Mouse (Mus musculus): Measurements from ENCODE around the gene 1700037C18Rik. TPM values are rescaled to one million over a fixed set of nuclear protein-coding genes. Genes with fewer than 3 reads are reported as not detected.

1700037C18Rik gene
- polyA plus RNA-seq, 1 experiment from 2014 or later = 8.7 TPM

Small RNAs within 50 kb of the gene (microRNA-seq; reads per million reads assigned to microRNA genes)
- not detected for gene Gm23493

Other genes with a start within 250 kb of the 1700037C18Rik start
- gene Mefv, start 190.6 kb downstream of the 1700037C18Rik start, polyA plus RNA-seq (2015; fragmentation: Nextera tagmentation; extraction: Ambion mirVana) = 0.15 TPM in 1 of 2 replicates, not detected in the other
- gene Zfp263, start 164.6 kb downstream of the 1700037C18Rik start, polyA plus RNA-seq (2015; fragmentation: Nextera tagmentation; extraction: Ambion mirVana) = 41.6 and 48.8 TPM in 2 replicates
- not detected in 2 replicates for gene Olfr15, start 77.8 kb downstream of the 1700037C18Rik start, polyA plus RNA-seq (2015; fragmentation: Nextera tagmentation; extraction: Ambion mirVana)
- gene Zfp174, start 61.4 kb downstream of the 1700037C18Rik start, polyA plus RNA-seq (2015; fragmentation: Nextera tagmentation; extraction: Ambion mirVana) = 1.1 and 1.3 TPM in 2 replicates
- 46.6 and 49.7 TPM in 2 replicates for gene Naa60, start 36.3 kb downstream of the 1700037C18Rik start, polyA plus RNA-seq (2015; fragmentation: Nextera tagmentation; extraction: Ambion mirVana)
- gene Zfp597, start 24.1 kb downstream of the 1700037C18Rik start, polyA plus RNA-seq (2015; fragmentation: Nextera tagmentation; extraction: Ambion mirVana) = 6.4 and 6.8 TPM in 2 replicates
- 1.1 and 1.4 TPM in 2 replicates for gene Gm20695, start 24.0 kb downstream of the 1700037C18Rik start, polyA plus RNA-seq (2015; fragmentation: Nextera tagmentation; extraction: Ambion mirVana)
- 21.7 and 25.6 TPM in 2 replicates for gene Cluap1, start 112 bp upstream of the 1700037C18Rik start, polyA plus RNA-seq (2015; fragmentation: Nextera tagmentation; extraction: Ambion mirVana)
- 1.9 and 2.0 TPM in 2 replicates for gene Nlrc3, start 67.9 kb upstream of the 1700037C18Rik start, polyA plus RNA-seq (2015; fragmentation: Nextera tagmentation; extraction: Ambion mirVana)
- 17.1 and 18.1 TPM in 2 replicates for gene Slx4, start 95.1 kb upstream of the 1700037C18Rik start, polyA plus RNA-seq (2015; fragmentation: Nextera tagmentation; extraction: Ambion mirVana)
- 3.1 and 3.4 TPM in 2 replicates for gene Dnase1, start 128.3 kb upstream of the 1700037C18Rik start, polyA plus RNA-seq (2015; fragmentation: Nextera tagmentation; extraction: Ambion mirVana)
- 86.6 and 87.1 TPM in 2 replicates for gene Trap1, start 169.1 kb upstream of the 1700037C18Rik start, polyA plus RNA-seq (2015; fragmentation: Nextera tagmentation; extraction: Ambion mirVana)

Data from lung, embryonic 15.5 days (tissue).